Mouse (Mus musculus) E14TG2a.4 (cell line): ENCODE data around the gene Nrxn3.

ENCODE experiments used
- H3K27me3 ChIP-seq: 2 replicates; pipeline ENCODE4 v1.6.1; 2014; ENCODE audit warnings: low read length, control low read depth; ENCODE audit not compliant: insufficient read depth
- H3K36me3 ChIP-seq: 2 replicates; pipeline ENCODE4 v1.6.1; 2014; ENCODE audit warnings: low read length, control low read depth; ENCODE audit not compliant: insufficient read depth
- H3K4me1 ChIP-seq: replicated peaks from 2 replicates; pipeline ENCODE4 v1.6.1; 2014; ENCODE audit warnings: low read depth, low read length, control low read depth
- H3K4me3 ChIP-seq: replicated peaks from 2 replicates; pipeline ENCODE4 v1.5.1; 2014; ENCODE audit warnings: mild to moderate bottlenecking, low read length
- H3K9me3 ChIP-seq: 2 replicates; pipeline ENCODE4 v1.6.1; 2014; ENCODE audit warnings: low read length, control low read depth
- CTCF ChIP-seq: conservative IDR thresholded peaks from 2 replicates; pipeline ENCODE4 v1.5.1; 2014; ENCODE audit warnings: low read length
- NANOG ChIP-seq: IDR thresholded peaks from 2 replicates; pipeline ENCODE4 v1.6.1; 2014; ENCODE audit warnings: borderline replicate concordance, low read length, mixed read lengths
- POU5F1 ChIP-seq: IDR thresholded peaks from 2 replicates; pipeline ENCODE4 v1.6.1; 2014; ENCODE audit warnings: low read length, borderline replicate concordance

Nrxn3 gene

GRCm38 (mm10) chr12:90181566-90181965 lies 1458.9 kb downstream of the Nrxn3 start:
- no peaks in the 10 kb centered on the region for H3K4me1 ChIP-seq
- no peaks in the 10 kb centered on the region for H3K27me3 ChIP-seq
- no peaks in the 10 kb centered on the region for H3K36me3 ChIP-seq
- no peak for TF ChIP-seq POU5F1
- no peak for TF ChIP-seq NANOG
- no peak for TF ChIP-seq CTCF
- H3K4me3 ChIP-seq = no peak overlapping the region
- no peaks in the 10 kb centered on the region for H3K9me3 ChIP-seq

- TF ChIP-seq NANOG (no peak), POU5F1 (no peak), CTCF (no peak)
- Histone ChIP-seq H3K4me3 (no peak overlapping the region), H3K27me3 (no peaks in the 10 kb centered on the region), H3K36me3 (no peaks in the 10 kb centered on the region), H3K9me3 (no peaks in the 10 kb centered on the region), H3K4me1 (no peaks in the 10 kb centered on the region)
These were observed 1460.3 kb downstream of the Nrxn3 start for GRCm38 (mm10) chr12:90183021-90183420.

- no peaks in the 10 kb centered on the region for H3K36me3 ChIP-seq
- no peak for TF ChIP-seq NANOG
- no peak for TF ChIP-seq CTCF
- TF ChIP-seq POU5F1 = no peak
- H3K27me3 ChIP-seq = no peaks in the 10 kb centered on the region
- H3K4me3 ChIP-seq = no peak overlapping the region
- H3K9me3 ChIP-seq = no peaks in the 10 kb centered on the region
- no peaks in the 10 kb centered on the region for H3K4me1 ChIP-seq
These were observed 1473.5 kb downstream of the Nrxn3 start for GRCm38 (mm10) chr12:90196161-90196560.

GRCm38 (mm10) chr12:90197994-90198393 lies 1475.3 kb downstream of the Nrxn3 start:
- Histone ChIP-seq H3K27me3 (no peaks in the 10 kb centered on the region), H3K4me1 (no peaks in the 10 kb centered on the region), H3K9me3 (no peaks in the 10 kb centered on the region), H3K4me3 (no peak overlapping the region), H3K36me3 (no peaks in the 10 kb centered on the region)
- TF ChIP-seq NANOG (no peak), CTCF (no peak)

GRCm38 (mm10) chr12:90202501-90202900 lies 1479.8 kb downstream of the Nrxn3 start:
- no peaks in the 10 kb centered on the region for H3K36me3 ChIP-seq
- H3K4me3 ChIP-seq = no peak overlapping the region
- H3K9me3 ChIP-seq = no peaks in the 10 kb centered on the region
- H3K27me3 ChIP-seq = no peaks in the 10 kb centered on the region
- TF ChIP-seq POU5F1 (no peak), NANOG (no peak), CTCF (no peak)
- no peaks in the 10 kb centered on the region for H3K4me1 ChIP-seq

- H3K27me3 ChIP-seq = no peaks in the 10 kb centered on the region
- no peak overlapping the region for H3K4me3 ChIP-seq
- no peak for TF ChIP-seq NANOG
- no peak for TF ChIP-seq CTCF
- TF ChIP-seq POU5F1 = no peak
- H3K4me1 ChIP-seq = no peaks in the 10 kb centered on the region
- no peaks in the 10 kb centered on the region for H3K9me3 ChIP-seq
- H3K36me3 ChIP-seq = no peaks in the 10 kb centered on the region
These were observed 1488.7 kb downstream of the Nrxn3 start for GRCm38 (mm10) chr12:90211410-90211809.

GRCm38 (mm10) chr12:90217060-90217459 lies 1494.4 kb downstream of the Nrxn3 start:
- Histone ChIP-seq H3K4me1 (no peaks in the 10 kb centered on the region), H3K9me3 (no peaks in the 10 kb centered on the region), H3K27me3 (no peaks in the 10 kb centered on the region), H3K4me3 (no peak overlapping the region), H3K36me3 (no peaks in the 10 kb centered on the region)
- TF ChIP-seq CTCF (no peak), NANOG (no peak), POU5F1 (no peak)

GRCm38 (mm10) chr12:90229062-90229461 lies 1506.4 kb downstream of the Nrxn3 start:
- no peaks in the 10 kb centered on the region for H3K36me3 ChIP-seq
- no peaks in the 10 kb centered on the region for H3K27me3 ChIP-seq
- no peaks in the 10 kb centered on the region for H3K4me1 ChIP-seq

GRCm38 (mm10) chr12:90236093-90236492 lies 1513.4 kb downstream of the Nrxn3 start:
- H3K9me3 ChIP-seq = no peaks in the 10 kb centered on the region
- no peaks in the 10 kb centered on the region for H3K36me3 ChIP-seq
- TF ChIP-seq CTCF (no peak), NANOG (no peak), POU5F1 (no peak)
- H3K27me3 ChIP-seq = no peaks in the 10 kb centered on the region
- H3K4me3 ChIP-seq = no peak overlapping the region
- no peaks in the 10 kb centered on the region for H3K4me1 ChIP-seq

More at GRCm38 (mm10) chr12:90229062-90229461, 1506.4 kb downstream of the Nrxn3 start:
- H3K4me3 ChIP-seq = no peak overlapping the region
- TF ChIP-seq CTCF (no peak), POU5F1 (no peak), NANOG (no peak)
- no peaks in the 10 kb centered on the region for H3K9me3 ChIP-seq
